Mouse (Mus musculus) spleen, adult 2 months (tissue): ENCODE measurements around the gene Rps6kb1.

Source experiments
- CTCF ChIP-seq: fragments of 200-500 bp; IDR thresholded peaks from 2 replicates; pipeline ENCODE4 v1.5.1; 2011; ENCODE audit warnings: mild to moderate bottlenecking, inconsistent platforms; ENCODE audit not compliant: insufficient read depth, insufficient read length, insufficient replicate concordance; ENCODE audit errors: extremely low read depth
- POLR2A ChIP-seq: fragments of 200-500 bp; IDR thresholded peaks from 2 replicates; pipeline ENCODE4 v1.6.1; 2011; ENCODE audit warnings: low read depth, low read length, inconsistent platforms

DNA sequence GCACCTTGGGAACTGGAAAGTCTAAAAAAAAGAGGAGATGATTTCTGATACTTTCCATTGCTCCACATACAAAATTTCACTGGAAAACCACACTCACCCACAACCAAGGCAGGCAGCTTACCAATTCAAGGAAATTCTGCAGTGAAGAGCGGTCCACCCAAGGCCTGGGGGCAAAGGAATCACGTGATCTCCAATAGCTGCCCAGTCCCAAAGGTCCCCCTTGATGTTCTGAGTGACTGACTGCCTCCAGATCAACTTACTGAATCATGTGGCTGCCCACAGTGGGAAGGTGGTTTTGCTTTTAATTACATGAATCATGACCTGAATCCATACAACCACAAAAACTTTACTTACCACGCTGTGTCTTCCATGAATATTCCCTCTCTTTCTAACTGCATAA is 27.4 kb downstream of the Rps6kb1 start:
- TF ChIP-seq CTCF (no peak), POLR2A (no peak)
